Mouse (Mus musculus): ENCODE data around the gene Tnpo1. TPM values are rescaled to one million over a fixed set of nuclear protein-coding genes. Genes with fewer than 3 reads are reported as not detected.

Tnpo1 gene
- polyA plus RNA-seq, 1 experiment from 2014 or later, result 57.0 TPM

Other genes starting within 250 kb of the Tnpo1 start
- not detected in 2 replicates for gene Tmem171, start 231.6 kb downstream of the Tnpo1 start, polyA plus RNA-seq (2015; fragmentation: Nextera tagmentation; extraction: Ambion mirVana)
- gene Fcho2, start 110.9 kb downstream of the Tnpo1 start, polyA plus RNA-seq (2015; fragmentation: Nextera tagmentation; extraction: Ambion mirVana), result 29.2 and 30.6 TPM in 2 replicates
- not detected in 2 replicates for gene 1700024P04Rik, start 58.2 kb upstream of the Tnpo1 start, polyA plus RNA-seq (2015; fragmentation: Nextera tagmentation; extraction: Ambion mirVana)